Mouse (Mus musculus) heart, postnatal 25 days (tissue): ENCODE measurements around the gene Glcci1. TPM values are rescaled to one million over a fixed set of nuclear protein-coding genes. Genes with fewer than 3 reads are reported as not detected.

ENCODE experiments used
- DNase-seq: peaks from one replicate; pipeline ENCODE4 v3.0.0; 2022; ENCODE audit warnings: low spot score
- intact Hi-C: fragments of 180-260 bp; cut with DNase I; formaldehyde crosslinking; loops from one replicate; pipeline ENCODE4 v1.15.1; 2025
- total RNA-seq, 2 experiments: library from RNA; stranded (reverse); gene quantifications; 2 replicates each; pipeline ENCODE4 v1.2.3; 2021

Gene Glcci1
- total RNA-seq, 2 experiments from 2014 or later, result 8.8 to 10.8 TPM

GRCm38 (mm10) chr6:8492248-8492647, 17.2 kb upstream of the Glcci1 start:
- intact Hi-C loops, result no loop called here

GRCm38 (mm10) chr6:8495109-8495826, 14.1 kb upstream of the Glcci1 start:
- intact Hi-C loops, result no loop called here
- DNase-seq, result no peak

More at GRCm38 (mm10) chr6:8492248-8492647, 17.2 kb upstream of the Glcci1 start:
- no peak for DNase-seq

- intact Hi-C loops, result no loop called here
- DNase-seq, result no peak
Observed at GRCm38 (mm10) chr6:8495827-8496222, 13.6 kb upstream of the Glcci1 start.

GRCm38 (mm10) chr6:8497234-8497867, 12.0 kb upstream of the Glcci1 start:
- DNase-seq, result no peak
- intact Hi-C loops, result no loop called here

GRCm38 (mm10) chr6:8497868-8498257, 11.5 kb upstream of the Glcci1 start:
- no peak for DNase-seq
- intact Hi-C loops, result no loop called here

GRCm38 (mm10) chr6:8498961-8499360, 10.4 kb upstream of the Glcci1 start:
- intact Hi-C loops, result no loop called here
- DNase-seq, result no peak

GRCm38 (mm10) chr6:8503953-8504352, 5.4 kb upstream of the Glcci1 start:
- intact Hi-C loops, result loop anchor here (10.0 kb wide), 1 partner anchor 229 kb away; no protein-coding TSS in a partner anchor
- no peak for DNase-seq

- no peak for DNase-seq
- intact Hi-C loops, result loop anchor here (10.0 kb wide), 1 partner anchor 230 kb away; no protein-coding TSS in a partner anchor
Observed at GRCm38 (mm10) chr6:8504521-8505228, 4.7 kb upstream of the Glcci1 start.

GRCm38 (mm10) chr6:8506631-8507030, 2.8 kb upstream of the Glcci1 start:
- intact Hi-C loops, result loop anchor here (10.0 kb wide), 1 partner anchor 232 kb away; no protein-coding TSS in a partner anchor

GRCm38 (mm10) chr6:8508883-8509536, 390 bp upstream of the Glcci1 start:
- DNase-seq, result peak; percentile 99
- intact Hi-C loops, result loop anchor here (10.0 kb wide), 1 partner anchor 234 kb away; no protein-coding TSS in a partner anchor

More at GRCm38 (mm10) chr6:8506631-8507030, 2.8 kb upstream of the Glcci1 start:
- DNase-seq, result no peak

- intact Hi-C loops, result loop anchor here (10.0 kb wide), 2 partner anchors 225 to 235 kb away; no protein-coding TSS in a partner anchor
Observed at GRCm38 (mm10) chr6:8509961-8510863, 812 bp downstream of the Glcci1 start.

GRCm38 (mm10) chr6:8510864-8511428, 1.5 kb downstream of the Glcci1 start:
- no peak for DNase-seq
- intact Hi-C loops, result loop anchor here (10.0 kb wide), 1 partner anchor 224 kb away; no protein-coding TSS in a partner anchor

More at GRCm38 (mm10) chr6:8509961-8510863, 812 bp downstream of the Glcci1 start:
- peak; percentile 3 for DNase-seq

GRCm38 (mm10) chr6:8511447-8511846, 2.0 kb downstream of the Glcci1 start:
- intact Hi-C loops, result loop anchor here (10.0 kb wide), 1 partner anchor 223 kb away; no protein-coding TSS in a partner anchor
- no peak for DNase-seq

GRCm38 (mm10) chr6:8512416-8512815, 3.0 kb downstream of the Glcci1 start:
- intact Hi-C loops, result loop anchor here (10.0 kb wide), 1 partner anchor 222 kb away; no protein-coding TSS in a partner anchor
- DNase-seq, result no peak

GRCm38 (mm10) chr6:8519687-8520086, 10.3 kb downstream of the Glcci1 start:
- no peak for DNase-seq
- intact Hi-C loops, result loop anchor here (10.0 kb wide), 1 partner anchor 215 kb away; no protein-coding TSS in a partner anchor

- no peak for DNase-seq
- intact Hi-C loops, result no loop called here
Observed at GRCm38 (mm10) chr6:8521231-8521630, 11.8 kb downstream of the Glcci1 start.

GRCm38 (mm10) chr6:8524717-8525116, 15.3 kb downstream of the Glcci1 start:
- intact Hi-C loops, result no loop called here
- no peak for DNase-seq
